In genomic region chr5:67550257-67550656, GRCm38 (mm10) we compare ENCODE assay signal across 12 mouse cellular contexts. TPM values are rescaled to one million over a fixed set of nuclear protein-coding genes. Genes with fewer than 3 reads are reported as not detected.
"Had no signal": no experiment of that assay in that cellular context is flagged by ENCODE, and none has a peak within 500 bp of the region (broad histone marks: within the 10 kb centered on the region; RNA-seq: fewer than 3 reads in every experiment).

No protein-coding gene starts in this region.

- H3K4me1 ChIP-seq: liver, embryonic 12.5 days; midbrain, embryonic 12.5 days; neural tube, embryonic 13.5 days had no signal

- H3K9me3 ChIP-seq: limb, embryonic 15.5 days; liver, embryonic 12.5 days; midbrain, embryonic 12.5 days had no signal

- H3K9ac ChIP-seq: limb, embryonic 15.5 days; liver, embryonic 12.5 days; midbrain, embryonic 12.5 days; neural tube, embryonic 13.5 days had no signal

- H3K4me3 ChIP-seq: limb, embryonic 15.5 days; liver, embryonic 12.5 days; midbrain, embryonic 12.5 days; neural tube, embryonic 13.5 days had no signal

- DNase-seq: kidney, postnatal 36 days; retina, postnatal 1 day; right cerebral cortex, postnatal 4 days; spleen, adult 18-20 months; thymus, adult 18-20 months; thymus, postnatal 25 days had no signal

- H3K36me3 ChIP-seq: limb, embryonic 15.5 days; liver, embryonic 12.5 days; midbrain, embryonic 12.5 days; neural tube, embryonic 13.5 days had no signal

- H3K27ac ChIP-seq: kidney, postnatal 0 days; limb, embryonic 15.5 days; liver, embryonic 12.5 days; midbrain, embryonic 12.5 days; neural tube, embryonic 13.5 days had no signal

- H3K27me3 ChIP-seq: limb, embryonic 15.5 days; liver, embryonic 12.5 days; midbrain, embryonic 12.5 days; neural tube, embryonic 13.5 days had no signal

RNA-seq across cellular contexts. Expression of gene Shisa3, which starts 57.4 kb away (rescaled TPM):
- total RNA-seq: megakaryocyte-erythroid progenitor cell, adult 5-6 weeks had no signal
